Mouse (Mus musculus): ENCODE results near the gene G6pc.
"Not testable (repeated sequence)": the region's sequence is repeated elsewhere in the genome, so short reads cannot be mapped to it uniquely, and the experiment has no call there.

G6pc gene

GRCm38 (mm10) chr11:101355916-101356315 is 11.4 kb upstream of the G6pc start:
- no peak for DNase-seq (ENCODE audit: low read depth, low spot score)

- no peak for DNase-seq (ENCODE audit: low read depth, low spot score)
Measured at GRCm38 (mm10) chr11:101357505-101358182, 9.7 kb upstream of the G6pc start.

- no peak for DNase-seq (ENCODE audit: low read depth, low spot score)
Measured at GRCm38 (mm10) chr11:101359776-101360175, 7.6 kb upstream of the G6pc start.

GRCm38 (mm10) chr11:101360651-101361113 is 6.7 kb upstream of the G6pc start:
- no peak for DNase-seq (ENCODE audit: low read depth, low spot score)

GRCm38 (mm10) chr11:101364531-101364931 is 2.8 kb upstream of the G6pc start:
- DNase-seq (ENCODE audit: low read depth, low spot score) = no peak

- no peak for DNase-seq (ENCODE audit: low read depth, low spot score)
Measured at GRCm38 (mm10) chr11:101370141-101370540, 2.8 kb downstream of the G6pc start.

- DNase-seq (ENCODE audit: low read depth, low spot score) = no peak
Measured at GRCm38 (mm10) chr11:101374421-101374938, 7.1 kb downstream of the G6pc start.

- DNase-seq (ENCODE audit: low read depth, low spot score) = not testable (repeated sequence)
Measured at GRCm38 (mm10) chr11:101378196-101378595, 10.8 kb downstream of the G6pc start.

- no peak for DNase-seq (ENCODE audit: low read depth, low spot score)
Measured at GRCm38 (mm10) chr11:101378926-101379325, 11.6 kb downstream of the G6pc start.

GRCm38 (mm10) chr11:101381817-101382216 is 14.5 kb downstream of the G6pc start:
- no peak for DNase-seq (ENCODE audit: low read depth, low spot score)

- DNase-seq (ENCODE audit: low read depth, low spot score) = peak; percentile 76
Measured at GRCm38 (mm10) chr11:101395110-101395509, 27.7 kb downstream of the G6pc start.

- no peak for DNase-seq (ENCODE audit: low read depth, low spot score)
Measured at GRCm38 (mm10) chr11:101415306-101415705, 47.9 kb downstream of the G6pc start.

GRCm38 (mm10) chr11:101416433-101417100 is 49.2 kb downstream of the G6pc start:
- peak; percentile 37 for DNase-seq (ENCODE audit: low read depth, low spot score)

- peak; percentile 96 for DNase-seq (ENCODE audit: low read depth, low spot score)
Measured at GRCm38 (mm10) chr11:101417101-101417855, 49.9 kb downstream of the G6pc start, which contains the start of gene Aarsd1. Aarsd1 (minus strand) TSS chr11:101417615.

GRCm38 (mm10) chr11:101418991-101419390 is 51.6 kb downstream of the G6pc start:
- DNase-seq (ENCODE audit: low read depth, low spot score) = peak; percentile 85

GRCm38 (mm10) chr11:101419610-101420009 is 52.2 kb downstream of the G6pc start:
- DNase-seq (ENCODE audit: low read depth, low spot score) = peak; percentile 30

- no peak for DNase-seq (ENCODE audit: low read depth, low spot score)
Measured at GRCm38 (mm10) chr11:101420148-101420547, 52.8 kb downstream of the G6pc start.

GRCm38 (mm10) chr11:101424105-101424851 is 56.9 kb downstream of the G6pc start, which contains the start of gene Gm27029:
Gm27029 (minus strand) TSS chr11:101424796.
- DNase-seq (ENCODE audit: low read depth, low spot score) = no peak

- DNase-seq (ENCODE audit: low read depth, low spot score) = peak; percentile 98
Measured at GRCm38 (mm10) chr11:101424925-101425813, 57.8 kb downstream of the G6pc start, which contains the start of the genes Rundc1 and Ptges3l. Rundc1 (plus strand) TSS chr11:101425085. Ptges3l (minus strand) TSS chr11:101425333.

- DNase-seq (ENCODE audit: low read depth, low spot score) = peak; percentile 29
Measured at GRCm38 (mm10) chr11:101426165-101426564, 58.8 kb downstream of the G6pc start.
